Mouse (Mus musculus) lung, postnatal 36 days (tissue): ENCODE data around the gene Tmpo.

Experiments
- DNase-seq: peaks from one replicate; pipeline ENCODE4 v3.0.0; 2022; ENCODE audit warnings: mixed read lengths

Tmpo gene

GRCm38 (mm10) chr10:91184893-91185292 is 3.8 kb upstream of the Tmpo start:
- DNase-seq: peak; percentile 37

- DNase-seq: peak; percentile 45
Observed at GRCm38 (mm10) chr10:91183316-91183715, 2.2 kb upstream of the Tmpo start.

- DNase-seq: peak; percentile 23
Observed at GRCm38 (mm10) chr10:91182291-91182990, 1.3 kb upstream of the Tmpo start.

GRCm38 (mm10) chr10:91181461-91182288 is 560 bp upstream of the Tmpo start:
- peak; percentile 98 for DNase-seq

- no peak for DNase-seq
Observed at GRCm38 (mm10) chr10:91180301-91180700, 814 bp downstream of the Tmpo start.

- DNase-seq: no peak
Observed at GRCm38 (mm10) chr10:91179834-91180233, 1.3 kb downstream of the Tmpo start.

- DNase-seq: no peak
Observed at GRCm38 (mm10) chr10:91177201-91177600, 3.9 kb downstream of the Tmpo start.

- no peak for DNase-seq
Observed at GRCm38 (mm10) chr10:91172329-91173100, 8.6 kb downstream of the Tmpo start.

- peak; percentile 93 for DNase-seq
Observed at GRCm38 (mm10) chr10:91171455-91172328, 9.4 kb downstream of the Tmpo start.

GRCm38 (mm10) chr10:91171041-91171440 is 10.1 kb downstream of the Tmpo start:
- DNase-seq: peak; percentile 46

- peak; percentile 91 for DNase-seq
Observed at GRCm38 (mm10) chr10:91170143-91170941, 10.8 kb downstream of the Tmpo start.

- DNase-seq: no peak
Observed at GRCm38 (mm10) chr10:91169414-91170065, 11.6 kb downstream of the Tmpo start.

GRCm38 (mm10) chr10:91167352-91167751 is 13.8 kb downstream of the Tmpo start:
- DNase-seq: no peak

GRCm38 (mm10) chr10:91166890-91167289 is 14.2 kb downstream of the Tmpo start:
- peak; percentile 89 for DNase-seq

- DNase-seq: no peak
Observed at GRCm38 (mm10) chr10:91165850-91166249, 15.3 kb downstream of the Tmpo start.

- DNase-seq: no peak
Observed at GRCm38 (mm10) chr10:91164491-91164890, 16.6 kb downstream of the Tmpo start.

GRCm38 (mm10) chr10:91162511-91163163 is 18.5 kb downstream of the Tmpo start:
- no peak for DNase-seq

- no peak for DNase-seq
Observed at GRCm38 (mm10) chr10:91162077-91162476, 19.0 kb downstream of the Tmpo start.

- DNase-seq: no peak
Observed at GRCm38 (mm10) chr10:91161006-91161405, 20.1 kb downstream of the Tmpo start.

- DNase-seq: no peak
Observed at GRCm38 (mm10) chr10:91158442-91158841, 22.7 kb downstream of the Tmpo start.
